8 mouse cellular contexts compared by ENCODE assay signal in the genomic region with DNA sequence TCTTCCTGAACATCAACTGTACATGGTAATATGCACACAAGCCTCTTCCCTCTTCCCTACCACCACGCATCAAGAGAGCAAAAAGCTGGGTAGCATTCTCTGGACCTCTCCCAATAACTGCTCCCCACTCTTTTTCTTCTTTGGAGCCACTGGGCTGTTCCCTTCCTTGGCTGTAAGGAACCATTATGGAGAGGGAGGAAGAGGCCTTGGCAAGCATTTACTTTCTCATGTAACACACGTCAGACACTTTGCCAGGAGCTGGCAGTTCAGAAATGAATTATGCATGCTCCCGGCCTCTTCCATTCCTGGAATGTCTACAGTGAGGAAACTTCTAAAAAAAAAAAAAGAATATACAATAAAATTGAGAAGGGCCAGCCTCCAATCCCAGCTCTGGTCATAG. TPM values are rescaled to one million over a fixed set of nuclear protein-coding genes. Genes with fewer than 3 reads are reported as not detected.
DNase-seq lines count a peak whose midpoint lies in the region; ATAC-seq and TF ChIP-seq lines count a peak whose summit lies in the region.

No protein-coding gene starts in this region.

- no peak for TF ChIP-seq POLR2A in kidney, adult 2 months (IDR thresholded peaks at IDR 0.05; ENCODE audit: low read depth, low read length)

- TF ChIP-seq CTCF in kidney, adult 2 months (conservative IDR thresholded peaks at IDR 0.05; ENCODE audit: insufficient read depth, insufficient read length, low read depth, low read length) = no peak

- DNase-seq in midbrain, embryonic 11.5 days (ENCODE audit: low spot score, missing footprints) = peak; percentile 61
- DNase-seq in midbrain, embryonic 10.5 days (ENCODE audit: low spot score) = no peak
- peak; percentile 84 for DNase-seq in kidney, adult 2 months
- DNase-seq in thymus, postnatal 36 days = no peak
- no peak for DNase-seq in cerebellum, postnatal 25 days

- 78% methylated on average over 3 of the region's 3 CpGs for WGBS in midbrain, embryonic 11.5 days
- 85% methylated on average over 3 of the region's 3 CpGs for WGBS in midbrain, embryonic 10.5 days
- WGBS in forebrain, embryonic 13.5 days = 21% methylated on average over 3 of the region's 3 CpGs
- 10% methylated on average over 3 of the region's 3 CpGs for WGBS in kidney, adult 2 months
- WGBS in lung, embryonic 16.5 days = 13% methylated on average over 3 of the region's 3 CpGs
- WGBS in stomach, embryonic 16.5 days = 32% methylated on average over 3 of the region's 3 CpGs

- no peaks in the 10 kb centered on the region for H3K9me3 ChIP-seq in midbrain, embryonic 11.5 days (ENCODE audit: control insufficient read depth, low read length)
- no peaks in the 10 kb centered on the region for H3K9me3 ChIP-seq in midbrain, embryonic 10.5 days (replicated peaks)
- no peaks in the 10 kb centered on the region for H3K9me3 ChIP-seq in forebrain, embryonic 13.5 days (replicated peaks)
- H3K9me3 ChIP-seq in lung, embryonic 16.5 days (ENCODE audit: control insufficient read depth, low read length) = no peaks in the 10 kb centered on the region
- H3K9me3 ChIP-seq in stomach, embryonic 16.5 days (replicated peaks; ENCODE audit: control insufficient read depth, low read length) = no peaks in the 10 kb centered on the region

- H3K27me3 ChIP-seq in midbrain, embryonic 11.5 days (ENCODE audit: control insufficient read depth, insufficient read depth, low read length) = no peaks in the 10 kb centered on the region
- H3K27me3 ChIP-seq in midbrain, embryonic 10.5 days (ENCODE audit: low read depth, poor library complexity, severe bottlenecking) = no peaks in the 10 kb centered on the region
- H3K27me3 ChIP-seq in forebrain, embryonic 13.5 days = no peaks in the 10 kb centered on the region
- no peaks in the 10 kb centered on the region for H3K27me3 ChIP-seq in kidney, adult 2 months (replicated peaks; ENCODE audit: control insufficient read depth, insufficient read depth, low read length)
- H3K27me3 ChIP-seq in lung, embryonic 16.5 days (ENCODE audit: control insufficient read depth, insufficient read depth, low read depth, low read length) = no peaks in the 10 kb centered on the region
- no peaks in the 10 kb centered on the region for H3K27me3 ChIP-seq in stomach, embryonic 16.5 days (ENCODE audit: control insufficient read depth, insufficient read depth, low read length)

- peaks cover 5% of the 10 kb centered on the region; the same call in 1 of the 2 replicates for H3K36me3 ChIP-seq in midbrain, embryonic 11.5 days (ENCODE audit: control insufficient read depth, insufficient read depth, low read length)
- H3K36me3 ChIP-seq in midbrain, embryonic 10.5 days = peaks cover 28% of the 10 kb centered on the region
- H3K36me3 ChIP-seq in forebrain, embryonic 13.5 days (ENCODE audit: poor library complexity, severe bottlenecking) = peaks cover 25% of the 10 kb centered on the region
- H3K36me3 ChIP-seq in kidney, adult 2 months (ENCODE audit: control insufficient read depth, insufficient read depth, low read length) = no peaks in the 10 kb centered on the region
- peaks cover 10% of the 10 kb centered on the region for H3K36me3 ChIP-seq in lung, embryonic 16.5 days (ENCODE audit: control insufficient read depth, insufficient read depth, low read length)
- peaks cover 17% of the 10 kb centered on the region; the same call in 1 of the 2 replicates for H3K36me3 ChIP-seq in stomach, embryonic 16.5 days (ENCODE audit: control insufficient read depth, insufficient read depth, low read length)

- ATAC-seq in midbrain, embryonic 11.5 days (ENCODE audit: low FRiP score) = no peak
- peak; percentile 77 for ATAC-seq in forebrain, embryonic 13.5 days
- ATAC-seq in lung, embryonic 16.5 days (ENCODE audit: low read depth) = peak; percentile 87
- ATAC-seq in stomach, embryonic 16.5 days (ENCODE audit: insufficient read depth, low FRiP score) = peak; percentile 22; the same call in 1 of the 2 replicates

- no peaks in the 10 kb centered on the region for H3K4me1 ChIP-seq in midbrain, embryonic 11.5 days (ENCODE audit: control insufficient read depth, insufficient read depth, low read length)
- H3K4me1 ChIP-seq in midbrain, embryonic 10.5 days = peaks cover 25% of the 10 kb centered on the region
- H3K4me1 ChIP-seq in forebrain, embryonic 13.5 days = peaks cover 37% of the 10 kb centered on the region
- peaks cover 39% of the 10 kb centered on the region for H3K4me1 ChIP-seq in kidney, adult 2 months (ENCODE audit: control insufficient read depth, insufficient read depth, low read length)
- H3K4me1 ChIP-seq in lung, embryonic 16.5 days (replicated peaks; ENCODE audit: control insufficient read depth, insufficient read depth, low read length) = peaks cover 45% of the 10 kb centered on the region
- peaks cover 45% of the 10 kb centered on the region for H3K4me1 ChIP-seq in stomach, embryonic 16.5 days (ENCODE audit: control insufficient read depth, insufficient read depth, low read length)

- H3K27ac ChIP-seq in midbrain, embryonic 11.5 days (ENCODE audit: low read depth, low read length) = no peak overlapping the region
- no peak overlapping the region; the same call in 1 of the 2 replicates for H3K27ac ChIP-seq in midbrain, embryonic 10.5 days (replicated peaks)
- peak overlapping the region; percentile 92 for H3K27ac ChIP-seq in forebrain, embryonic 13.5 days
- H3K27ac ChIP-seq in kidney, adult 2 months (ENCODE audit: insufficient read depth, low read depth, low read length) = peak overlapping the region; percentile 82
- peak overlapping the region; percentile 93 for H3K27ac ChIP-seq in lung, embryonic 16.5 days (ENCODE audit: low read length)
- peak overlapping the region; percentile 82; the same call in 1 of the 2 replicates for H3K27ac ChIP-seq in stomach, embryonic 16.5 days (ENCODE audit: low read length)

- no peak overlapping the region for H3K4me3 ChIP-seq in midbrain, embryonic 11.5 days (ENCODE audit: low read depth, low read length)
- no peak overlapping the region for H3K4me3 ChIP-seq in midbrain, embryonic 10.5 days
- H3K4me3 ChIP-seq in forebrain, embryonic 13.5 days = no peak overlapping the region
- no peak overlapping the region for H3K4me3 ChIP-seq in kidney, adult 2 months (ENCODE audit: insufficient read depth, low read depth, low read length)
- no peak overlapping the region for H3K4me3 ChIP-seq in lung, embryonic 16.5 days (ENCODE audit: low read length)
- no peak overlapping the region for H3K4me3 ChIP-seq in stomach, embryonic 16.5 days (replicated peaks; ENCODE audit: low read length)

- no peak overlapping the region for H3K4me2 ChIP-seq in midbrain, embryonic 11.5 days
- H3K4me2 ChIP-seq in forebrain, embryonic 13.5 days = peak overlapping the region; percentile 38
- H3K4me2 ChIP-seq in lung, embryonic 16.5 days (ENCODE audit: low read depth, low read length) = no peak overlapping the region
- no peak overlapping the region for H3K4me2 ChIP-seq in stomach, embryonic 16.5 days (ENCODE audit: low read depth, low read length)

- no peak overlapping the region for H3K9ac ChIP-seq in midbrain, embryonic 11.5 days (ENCODE audit: low read length)
- peak overlapping the region; percentile 41 for H3K9ac ChIP-seq in forebrain, embryonic 13.5 days
- H3K9ac ChIP-seq in lung, embryonic 16.5 days (ENCODE audit: low read length) = no peak overlapping the region; the same call in 1 of the 2 replicates
- H3K9ac ChIP-seq in stomach, embryonic 16.5 days (ENCODE audit: low read length) = no peak overlapping the region

RNA-seq across cellular contexts. Expression of gene Slc35b4, which starts 22.7 kb away (rescaled TPM):
- polyA plus RNA-seq in midbrain, embryonic 11.5 days (2014; fragmentation: Nextera tagmentation; extraction: Ambion mirVana) = 55.8 and 58.4 TPM in 2 replicates
- polyA plus RNA-seq in midbrain, embryonic 10.5 days (2016; fragmentation: Nextera tagmentation; extraction: Ambion mirVana) = 50.7 and 54.7 TPM in 2 replicates
- polyA plus RNA-seq in forebrain, embryonic 13.5 days (2015; fragmentation: Nextera tagmentation; extraction: Ambion mirVana) = 37.9 and 40.9 TPM in 2 replicates
- polyA plus RNA-seq in kidney, adult 2 months (2012; rRNA removed) = 88.5 and 90.9 TPM in 2 replicates
- 58.7 and 60.1 TPM in 2 replicates for polyA plus RNA-seq in lung, embryonic 16.5 days (2015; fragmentation: Nextera tagmentation; extraction: Ambion mirVana)
- 43.4 and 44.3 TPM in 2 replicates for polyA plus RNA-seq in stomach, embryonic 16.5 days (2015; fragmentation: Nextera tagmentation; extraction: Ambion mirVana)

Comparison
In these comparisons a context has a peak if more than half of its experiments do, and no peak if none do; other contexts are left out.
1. DNase-seq: peak in midbrain, embryonic 11.5 days (single experiment) and kidney, adult 2 months (single experiment); none in midbrain, embryonic 10.5 days (single experiment), thymus, postnatal 36 days (0 of 2) and cerebellum, postnatal 25 days (0 of 2).
2. H3K27ac ChIP-seq: peak in forebrain, embryonic 13.5 days (single experiment), kidney, adult 2 months (single experiment), lung, embryonic 16.5 days (single experiment) and stomach, embryonic 16.5 days (single experiment); none in midbrain, embryonic 11.5 days (single experiment) and midbrain, embryonic 10.5 days (single experiment).